Mouse (Mus musculus) erythroblast, adult 5-6 weeks (primary cell): ENCODE measurements around the gene Nkiras2. TPM values are rescaled to one million over a fixed set of nuclear protein-coding genes. Genes with fewer than 3 reads are reported as not detected.
"Not testable (repeated sequence)": the region's sequence is repeated elsewhere in the genome, so short reads cannot be mapped to it uniquely, and the experiment has no call there.

ENCODE experiments used
- ATAC-seq: replicated peaks from 2 replicates; pipeline ENCODE4 v1.8.0; 2016; ENCODE audit warnings: moderate number of reproducible peaks, mild to moderate bottlenecking, moderate TSS enrichment, inconsistent platforms; ENCODE audit not compliant: poor library complexity, low FRiP score, severe bottlenecking
- total RNA-seq, 2 experiments: library from RNA; stranded (forward) in 1 of 2; stranded (reverse) in 1 of 2; fragments of 150-400 nt in 1 of 2; fragments of 200-764, 138-1000 nt in 1 of 2; gene quantifications; 2 replicates each; pipeline versions ENCODE4 v1.2.3 to v1.2.4; 2015 to 2017; ENCODE audit warnings: low replicate concordance in 2 of 2

Nkiras2 gene
- total RNA-seq, 2 experiments from 2014 or later: 7.3 to 10.2 TPM

- no peak for ATAC-seq
Measured at GRCm38 (mm10) chr11:100625754-100626700, 7.0 kb downstream of the Nkiras2 start.

- peak; percentile 60; the same call in 1 of the 2 replicates for ATAC-seq
Measured at GRCm38 (mm10) chr11:100626701-100627195, 7.7 kb downstream of the Nkiras2 start.

GRCm38 (mm10) chr11:100628056-100628455 lies 9.0 kb downstream of the Nkiras2 start:
- no peak for ATAC-seq

GRCm38 (mm10) chr11:100628862-100629352 lies 9.9 kb downstream of the Nkiras2 start:
- no peak for ATAC-seq

- ATAC-seq: no peak
Measured at GRCm38 (mm10) chr11:100634530-100634929, 15.5 kb downstream of the Nkiras2 start.

GRCm38 (mm10) chr11:100640159-100640906 lies 21.3 kb downstream of the Nkiras2 start:
- no peak for ATAC-seq

- no peak for ATAC-seq
Measured at GRCm38 (mm10) chr11:100643612-100644575, 24.9 kb downstream of the Nkiras2 start.

- peak; percentile 66 for ATAC-seq
Measured at GRCm38 (mm10) chr11:100646265-100646664, 27.2 kb downstream of the Nkiras2 start.

GRCm38 (mm10) chr11:100648405-100648804 lies 29.4 kb downstream of the Nkiras2 start:
- ATAC-seq: no peak

- no peak for ATAC-seq
Measured at GRCm38 (mm10) chr11:100651205-100651604, 32.2 kb downstream of the Nkiras2 start.

GRCm38 (mm10) chr11:100651748-100652147 lies 32.7 kb downstream of the Nkiras2 start:
- ATAC-seq: no peak

GRCm38 (mm10) chr11:100655589-100655988 lies 36.5 kb downstream of the Nkiras2 start:
- not testable (repeated sequence) for ATAC-seq

GRCm38 (mm10) chr11:100656458-100656857 lies 37.4 kb downstream of the Nkiras2 start:
- ATAC-seq: no peak

GRCm38 (mm10) chr11:100659806-100660205 lies 40.8 kb downstream of the Nkiras2 start:
- ATAC-seq: no peak

- ATAC-seq: no peak
Measured at GRCm38 (mm10) chr11:100671049-100671448, 52.0 kb downstream of the Nkiras2 start.

GRCm38 (mm10) chr11:100671956-100672355 lies 52.9 kb downstream of the Nkiras2 start:
- no peak for ATAC-seq

- 0 out of 2 replicates have a peak, but pooled peaks have one; percentile 19 for ATAC-seq
Measured at GRCm38 (mm10) chr11:100673169-100673568, 54.1 kb downstream of the Nkiras2 start.
